Mouse (Mus musculus) bone marrow macrophage, adult 2 months (primary cell): ENCODE results near the gene Tacr3. TPM values are rescaled to one million over a fixed set of nuclear protein-coding genes. Genes with fewer than 3 reads are reported as not detected.

ENCODE experiments used
- H3K27ac ChIP-seq: 2 replicates; pipeline ENCODE4 v1.5.1; 2012; ENCODE audit warnings: low read depth, low read length; ENCODE audit not compliant: insufficient read depth
- H3K4me1 ChIP-seq: 2 replicates; pipeline ENCODE4 v1.6.1; 2012; ENCODE audit warnings: low read length; ENCODE audit not compliant: control insufficient read depth, insufficient read depth
- H3K4me3 ChIP-seq: 2 replicates; pipeline ENCODE4 v1.5.1; 2012; ENCODE audit warnings: mild to moderate bottlenecking, low read length, moderate library complexity; ENCODE audit not compliant: insufficient read depth
- CTCF ChIP-seq: IDR thresholded peaks from 2 replicates; pipeline ENCODE4 v1.5.1; 2012; ENCODE audit warnings: low read depth, mild to moderate bottlenecking, low read length, moderate library complexity
- POLR2A ChIP-seq: IDR thresholded peaks from 2 replicates; pipeline ENCODE4 v1.6.1; 2012; ENCODE audit warnings: mild to moderate bottlenecking, low read depth, low read length, borderline replicate concordance
- polyA plus RNA-seq: library from polyadenylated mRNA; stranded (reverse); fragments of >200 nt; gene quantifications from 2 replicates; pipeline ENCODE4 v1.2.4, GENCODE M21; 2012; ENCODE audit not compliant: missing spikeins, insufficient read depth, insufficient read length

The Tacr3 gene
- polyA plus RNA-seq = not detected in 2 replicates

DNA sequence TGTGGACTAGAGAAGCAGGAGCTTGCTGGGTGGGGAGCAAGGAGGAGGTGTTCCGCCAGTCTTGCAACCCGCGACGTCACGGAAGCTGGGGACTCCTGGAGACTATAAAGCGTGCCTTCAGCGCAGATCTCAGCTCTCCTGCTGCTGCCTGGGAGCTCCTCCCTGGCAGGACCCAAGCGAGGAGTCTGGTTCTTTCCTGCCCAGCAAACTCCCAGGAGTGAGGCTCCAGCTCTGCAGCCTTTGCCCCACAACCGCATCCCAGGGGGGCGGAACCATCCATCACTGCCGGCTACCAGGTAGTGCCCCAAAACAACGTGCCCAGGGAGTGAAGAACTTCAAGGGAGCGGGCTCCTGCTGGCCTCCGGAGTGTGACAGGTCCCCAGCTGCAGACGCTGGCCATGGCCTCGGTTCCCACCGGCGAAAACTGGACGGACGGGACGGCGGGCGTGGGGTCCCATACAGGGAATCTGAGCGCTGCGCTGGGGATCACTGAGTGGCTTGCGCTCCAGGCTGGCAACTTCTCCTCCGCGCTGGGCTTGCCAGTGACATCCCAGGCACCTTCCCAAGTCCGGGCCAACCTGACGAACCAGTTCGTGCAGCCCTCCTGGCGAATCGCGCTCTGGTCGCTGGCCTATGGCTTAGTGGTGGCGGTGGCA is at the start of gene Tacr3:
TSS of gene Tacr3 (plus strand) at position 133 of the 656 bp plus-strand sequence.
- no peak within 1 kb of the TSS for H3K27ac ChIP-seq
- no peak for TF ChIP-seq CTCF
- no peak for TF ChIP-seq POLR2A
- H3K4me3 ChIP-seq = no peak within 1 kb of the TSS
- H3K4me1 ChIP-seq = no peaks in the 10 kb centered on the region

DNA sequence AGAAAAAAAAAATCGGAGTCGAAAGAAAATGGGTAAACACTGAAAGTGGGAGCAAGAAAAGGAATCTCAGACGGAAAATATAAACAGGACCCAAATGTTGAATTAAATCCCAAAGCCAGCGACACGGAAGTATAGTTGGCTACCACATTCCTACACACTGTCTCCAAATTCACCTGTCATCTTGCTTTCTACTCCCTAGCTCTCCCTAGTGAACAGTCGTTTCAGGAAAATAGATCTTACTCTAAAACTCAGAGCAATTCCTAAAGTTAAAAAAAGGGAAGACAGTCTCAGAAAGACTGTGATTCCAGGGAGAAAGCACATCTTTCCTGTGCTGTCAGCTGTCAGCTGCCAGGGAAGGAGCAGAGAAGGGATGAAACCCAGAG is 324 bp upstream of the Tacr3 start:
- Histone ChIP-seq H3K4me1 (no peaks in the 10 kb centered on the region), H3K4me3 (no peak overlapping the region)
- TF ChIP-seq CTCF = no peak
- no peak for TF ChIP-seq POLR2A

DNA sequence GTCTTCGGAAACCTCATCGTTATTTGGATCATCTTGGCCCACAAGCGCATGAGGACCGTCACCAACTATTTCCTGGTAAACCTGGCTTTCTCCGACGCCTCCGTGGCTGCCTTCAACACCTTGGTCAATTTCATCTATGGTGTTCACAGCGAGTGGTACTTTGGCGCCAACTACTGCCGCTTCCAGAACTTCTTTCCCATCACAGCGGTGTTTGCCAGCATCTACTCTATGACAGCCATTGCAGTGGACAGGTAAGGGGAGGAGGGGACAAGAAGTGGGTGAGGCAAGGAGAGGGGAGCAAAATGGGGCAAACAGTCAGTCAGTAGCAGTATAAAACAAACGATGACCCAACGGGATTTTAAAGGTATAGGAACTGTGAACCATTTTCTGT is 719 bp downstream of the Tacr3 start:
- Histone ChIP-seq H3K4me3 (no peak overlapping the region), H3K27ac (no peak overlapping the region)
- TF ChIP-seq CTCF (no peak), POLR2A (no peak)

More for the DNA sequence above, 324 bp upstream of the Tacr3 start:
- no peak overlapping the region for H3K27ac ChIP-seq

DNA sequence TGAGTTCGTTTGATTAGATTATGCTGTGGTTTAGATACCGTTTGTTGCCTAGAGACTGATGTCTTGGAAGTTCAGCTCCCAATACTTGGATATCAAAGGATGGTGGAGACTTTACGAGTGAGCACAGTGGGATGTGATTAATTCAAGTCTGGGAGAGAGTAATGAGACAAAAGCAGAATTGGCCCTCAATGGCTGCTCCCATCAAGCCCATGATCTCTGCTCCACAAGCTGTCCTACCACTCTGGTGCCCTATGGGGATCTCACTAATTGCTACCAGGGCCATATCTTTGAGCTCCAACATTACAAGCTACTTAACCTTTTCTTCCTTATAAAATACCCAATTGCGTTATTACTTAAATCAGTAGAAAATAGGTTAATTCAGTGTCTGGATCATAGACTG is 22.5 kb downstream of the Tacr3 start:
- Histone ChIP-seq H3K4me1 (no peaks in the 10 kb centered on the region), H3K4me3 (no peak overlapping the region), H3K27ac (no peak overlapping the region)
- TF ChIP-seq CTCF (no peak), POLR2A (no peak)

More for the DNA sequence above, 719 bp downstream of the Tacr3 start:
- no peaks in the 10 kb centered on the region for H3K4me1 ChIP-seq

DNA sequence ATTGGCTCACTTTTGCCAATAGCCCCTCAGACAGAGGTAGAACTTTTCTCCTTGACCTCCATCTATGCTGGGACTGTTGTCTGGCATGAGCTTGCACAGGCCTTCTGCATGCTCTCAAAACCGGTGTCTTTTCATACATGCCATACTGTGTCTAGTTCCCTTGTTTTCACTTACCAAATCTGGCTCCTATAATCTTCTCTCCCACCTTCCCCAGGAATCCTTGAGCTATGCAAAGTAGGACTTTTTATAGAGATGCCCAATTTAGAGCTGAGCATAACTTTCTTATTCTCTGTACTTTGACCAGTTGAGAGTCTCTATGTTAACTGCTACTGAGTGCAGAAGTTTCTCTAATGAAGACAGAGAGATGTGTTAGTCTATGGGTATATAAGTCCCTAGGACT is 48.9 kb downstream of the Tacr3 start:
- Histone ChIP-seq H3K27ac (no peak overlapping the region), H3K4me1 (no peaks in the 10 kb centered on the region), H3K4me3 (no peak overlapping the region)
- no peak for TF ChIP-seq CTCF
- TF ChIP-seq POLR2A = no peak

DNA sequence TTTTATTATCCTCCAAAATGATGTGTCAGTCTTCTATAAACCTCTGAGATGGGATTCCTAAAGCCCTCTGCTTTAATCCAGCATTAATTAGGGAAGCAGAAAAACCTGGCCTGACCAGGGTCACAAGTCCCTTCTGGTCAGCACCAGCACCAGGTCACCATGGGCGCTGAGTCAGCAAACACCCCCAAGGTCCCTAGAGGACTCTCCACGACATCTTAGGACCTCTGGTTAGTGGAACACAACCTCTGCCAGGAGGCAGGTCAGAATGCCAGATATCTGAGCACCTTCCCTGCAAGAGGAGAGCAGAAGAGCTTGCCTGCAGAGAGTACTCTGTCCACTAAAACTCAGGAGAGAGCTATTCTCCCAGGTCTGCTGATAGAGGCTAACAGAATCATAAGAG is 67.0 kb downstream of the Tacr3 start:
- Histone ChIP-seq H3K4me3 (no peak overlapping the region), H3K27ac (no peak overlapping the region), H3K4me1 (no peaks in the 10 kb centered on the region)
- TF ChIP-seq CTCF = no peak
- no peak for TF ChIP-seq POLR2A

DNA sequence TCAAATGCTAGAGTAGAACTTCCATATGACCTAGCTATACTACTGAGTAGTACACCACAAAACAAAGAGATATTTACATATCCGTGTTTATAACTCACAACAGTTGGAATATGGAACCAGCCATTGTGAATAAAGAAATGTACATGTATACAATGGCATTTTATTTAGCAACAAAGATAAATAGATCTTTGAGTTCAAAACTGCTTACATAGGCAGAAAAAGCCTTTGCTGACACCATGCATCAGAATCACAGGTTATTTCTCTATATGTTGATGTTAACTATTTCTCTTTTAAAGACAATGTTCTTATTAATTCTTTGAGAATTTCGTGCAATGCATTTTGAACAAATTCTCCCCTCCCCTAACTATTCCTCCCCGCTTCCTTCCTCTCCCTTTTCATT is 80.1 kb downstream of the Tacr3 start:
- TF ChIP-seq CTCF (no peak), POLR2A (no peak)
- no peaks in the 10 kb centered on the region for H3K4me1 ChIP-seq
- H3K27ac ChIP-seq = no peak overlapping the region
- no peak overlapping the region for H3K4me3 ChIP-seq

DNA sequence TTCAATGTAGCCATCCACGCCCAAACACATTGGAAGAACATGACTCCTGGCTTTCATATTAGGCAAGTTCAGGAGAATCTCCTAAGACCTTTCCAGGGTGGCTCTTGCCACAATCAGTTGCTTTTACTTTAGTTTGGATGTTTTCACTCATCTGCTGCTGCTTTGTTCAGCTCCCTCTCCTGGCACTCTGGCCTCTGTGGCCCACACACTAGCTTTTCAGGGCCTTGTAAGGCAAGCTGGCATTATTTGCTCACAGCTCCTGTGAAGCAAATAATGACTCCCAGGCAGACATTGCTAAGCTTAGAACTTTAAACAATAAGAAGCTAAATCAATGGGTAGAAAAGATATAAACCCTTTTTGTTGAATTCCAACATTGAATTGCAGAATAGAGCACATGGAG is 105.9 kb downstream of the Tacr3 start:
- Histone ChIP-seq H3K4me1 (no peaks in the 10 kb centered on the region), H3K27ac (no peak overlapping the region)
- TF ChIP-seq POLR2A = no peak
- no peak for TF ChIP-seq CTCF

DNA sequence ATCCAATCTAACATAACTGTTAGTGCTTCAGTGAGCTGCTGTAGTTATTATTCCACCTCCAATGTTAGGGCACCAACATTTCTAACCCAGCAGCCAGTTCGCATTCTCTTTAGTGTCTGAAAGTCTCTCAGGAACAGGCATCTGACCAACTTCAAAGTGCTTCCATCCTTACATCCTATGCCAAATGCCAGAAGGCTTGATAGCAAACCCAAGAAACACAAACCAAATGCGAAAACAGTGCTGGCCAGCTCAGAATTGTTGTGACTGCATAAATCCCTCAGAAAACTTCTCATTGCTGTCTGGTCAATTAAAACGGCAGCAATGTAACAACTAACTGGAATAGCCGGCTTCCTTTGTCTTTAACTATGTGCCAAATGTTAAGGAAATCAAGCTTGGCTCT is 106.7 kb downstream of the Tacr3 start:
- no peak for TF ChIP-seq CTCF
- no peak for TF ChIP-seq POLR2A
- Histone ChIP-seq H3K4me3 (no peak overlapping the region), H3K4me1 (no peaks in the 10 kb centered on the region), H3K27ac (no peak overlapping the region)

More for the DNA sequence above, 105.9 kb downstream of the Tacr3 start:
- H3K4me3 ChIP-seq = no peak overlapping the region

DNA sequence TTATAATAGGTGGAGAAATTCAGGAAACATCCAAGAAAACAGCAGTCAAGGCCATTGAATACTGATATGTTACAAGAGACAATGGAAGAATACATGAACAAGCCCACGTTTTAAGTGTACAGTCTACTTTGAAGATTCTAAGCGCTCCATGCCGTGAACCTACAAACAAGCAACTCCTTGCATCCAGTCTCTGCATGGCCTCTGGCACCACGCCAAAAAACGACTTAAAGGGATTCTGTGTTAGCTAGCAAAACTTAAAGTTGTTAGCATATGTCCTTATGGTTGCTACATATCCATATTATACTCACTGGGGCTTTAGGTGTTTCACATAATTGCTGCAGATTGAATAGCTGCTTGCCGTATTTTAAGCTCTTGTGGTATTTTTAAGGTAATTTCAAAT is 134.7 kb downstream of the Tacr3 start:
- Histone ChIP-seq H3K4me3 (no peak overlapping the region), H3K27ac (no peak overlapping the region), H3K4me1 (no peaks in the 10 kb centered on the region)
- TF ChIP-seq POLR2A (no peak), CTCF (no peak)

DNA sequence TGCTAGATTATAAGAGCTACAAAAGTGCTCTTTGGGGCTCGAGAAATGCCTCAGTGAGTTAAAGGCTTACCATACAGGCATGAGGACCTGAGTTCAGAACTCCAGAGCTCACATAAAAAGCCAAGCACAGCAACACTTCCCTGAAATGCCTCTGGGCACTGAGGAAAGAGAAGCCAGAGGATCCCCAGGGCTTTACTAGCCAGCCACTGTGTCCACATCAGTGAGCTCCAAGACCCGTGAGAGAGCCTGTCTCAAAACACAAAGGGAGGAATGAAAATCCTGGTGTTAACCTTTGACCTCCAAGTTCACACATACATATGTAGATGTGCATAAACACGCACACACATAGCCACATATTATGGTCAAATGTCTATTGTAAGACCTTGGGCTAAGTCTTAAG is 150.1 kb downstream of the Tacr3 start:
- H3K4me3 ChIP-seq = no peak overlapping the region

More for the DNA sequence above, 150.1 kb downstream of the Tacr3 start:
- TF ChIP-seq POLR2A (no peak), CTCF (no peak)
- H3K27ac ChIP-seq = no peak overlapping the region
- H3K4me1 ChIP-seq = no peaks in the 10 kb centered on the region
